Mouse (Mus musculus): ENCODE data around the gene Mettl23. TPM values are rescaled to one million over a fixed set of nuclear protein-coding genes. Genes with fewer than 3 reads are reported as not detected.
A peak's percentile ranks its signal among the peaks of the same experiment; 100 is the strongest.

Mettl23 gene
- polyA plus RNA-seq, 2 experiments: 17.5 to 37.1 TPM

- no peak overlapping the region for H3K9ac ChIP-seq (replicated peaks)
- TF ChIP-seq CTCF (IDR thresholded peaks at IDR 0.05; ENCODE audit: low read depth): no peak
- TF ChIP-seq EP300 (IDR thresholded peaks at IDR 0.05; ENCODE audit: low read depth): no peak
- H3K27ac ChIP-seq: no peak overlapping the region
- H3K4me1 ChIP-seq (replicated peaks; ENCODE audit: control insufficient read depth in 2 of 2, insufficient read depth in 2 of 2, low read length in 1 of 2): peaks cover 7% of the 10 kb centered on the region in 2 experiments; a peak in 3 of 4 replicates
- no peaks in the 10 kb centered on the region for H3K27me3 ChIP-seq (ENCODE audit: control insufficient read depth, insufficient read depth, low read length)
- peak overlapping the region; percentile 93 for H3K4me2 ChIP-seq (ENCODE audit: low read depth)
- H3K9me3 ChIP-seq (ENCODE audit: control insufficient read depth, low read length): no peaks in the 10 kb centered on the region
- ATAC-seq (ENCODE audit: insufficient read depth) (no peak), DNase-seq (ENCODE audit: low read depth in 3 of 3, low spot score in 3 of 3) (no peak)
- H3K36me3 ChIP-seq (replicated peaks; ENCODE audit: control insufficient read depth, insufficient read depth, low read depth): peaks cover 53% of the 10 kb centered on the region
- H3K4me3 ChIP-seq (ENCODE audit: insufficient read depth in 1 of 2, low read depth in 2 of 2, low read length in 2 of 2): peak overlapping the region in 1 of 2 experiments; percentile 18; a peak in 2 of 4 replicates
Observed at GRCm38 (mm10) chr11:116849587-116849986, 6.5 kb downstream of the Mettl23 start.

GRCm38 (mm10) chr11:116850085-116850484 lies 7.0 kb downstream of the Mettl23 start:
- 21% methylated on average over 4 of the region's 4 CpGs for WGBS (ENCODE audit: insufficient replicate concordance)
- Histone ChIP-seq H3K36me3 (replicated peaks; ENCODE audit: control insufficient read depth, insufficient read depth, low read depth) (peaks cover 53% of the 10 kb centered on the region), H3K9me3 (ENCODE audit: control insufficient read depth, low read length) (no peaks in the 10 kb centered on the region), H3K4me3 (ENCODE audit: insufficient read depth in 1 of 2, low read depth in 2 of 2, low read length in 2 of 2) (peak overlapping the region; percentile 57 to 70), H3K27me3 (ENCODE audit: control insufficient read depth, insufficient read depth, low read length) (no peaks in the 10 kb centered on the region), H3K4me1 (replicated peaks; ENCODE audit: control insufficient read depth in 2 of 2, insufficient read depth in 2 of 2, low read length in 1 of 2) (peaks cover 8 to 9% of the 10 kb centered on the region in 2 experiments; a peak in 3 of 4 replicates), H3K4me2 (ENCODE audit: low read depth) (peak overlapping the region; percentile 93), H3K9ac (replicated peaks) (peak overlapping the region; percentile 42; the same call in 1 of the 2 replicates), H3K27ac (peak overlapping the region; percentile 40; the same call in 1 of the 2 replicates)
- no peak for ATAC-seq (ENCODE audit: insufficient read depth)
- DNase-seq (ENCODE audit: low read depth in 3 of 3, low spot score in 3 of 3): no peak
- TF ChIP-seq CTCF (IDR thresholded peaks at IDR 0.05; ENCODE audit: low read depth): no peak
- no peak for TF ChIP-seq EP300 (IDR thresholded peaks at IDR 0.05; ENCODE audit: low read depth)

- Histone ChIP-seq H3K4me2 (ENCODE audit: low read depth) (peak overlapping the region; percentile 93), H3K27me3 (ENCODE audit: control insufficient read depth, insufficient read depth, low read length) (no peaks in the 10 kb centered on the region), H3K4me3 (ENCODE audit: insufficient read depth in 1 of 2, low read depth in 2 of 2, low read length in 2 of 2) (peak overlapping the region; percentile 70 to 72), H3K4me1 (replicated peaks; ENCODE audit: control insufficient read depth in 2 of 2, insufficient read depth in 2 of 2, low read length in 1 of 2) (peaks cover 8 to 9% of the 10 kb centered on the region in 2 experiments; a peak in 3 of 4 replicates), H3K9me3 (ENCODE audit: control insufficient read depth, low read length) (no peaks in the 10 kb centered on the region), H3K27ac (peak overlapping the region; percentile 82), H3K9ac (replicated peaks) (peak overlapping the region; percentile 96), H3K36me3 (replicated peaks; ENCODE audit: control insufficient read depth, insufficient read depth, low read depth) (peaks cover 51% of the 10 kb centered on the region)
- no peak for TF ChIP-seq CTCF (IDR thresholded peaks at IDR 0.05; ENCODE audit: low read depth)
- no peak for TF ChIP-seq EP300 (IDR thresholded peaks at IDR 0.05; ENCODE audit: low read depth)
- DNase-seq (ENCODE audit: low read depth in 3 of 3, low spot score in 3 of 3): no peak
- no peak for ATAC-seq (ENCODE audit: insufficient read depth)
- 22% methylated on average over 6 of the region's 6 CpGs for WGBS (ENCODE audit: insufficient replicate concordance)
Observed at GRCm38 (mm10) chr11:116850833-116851477, 7.9 kb downstream of the Mettl23 start.

GRCm38 (mm10) chr11:116851576-116852290 lies 8.7 kb downstream of the Mettl23 start:
- under 1% methylated on average over 29 of the region's 29 CpGs for WGBS (ENCODE audit: insufficient replicate concordance)
- TF ChIP-seq EP300 (IDR thresholded peaks at IDR 0.05; ENCODE audit: low read depth): no peak
- TF ChIP-seq CTCF (IDR thresholded peaks at IDR 0.05; ENCODE audit: low read depth): no peak
- Histone ChIP-seq H3K4me1 (replicated peaks; ENCODE audit: control insufficient read depth in 2 of 2, insufficient read depth in 2 of 2, low read length in 1 of 2) (peaks cover 8 to 9% of the 10 kb centered on the region in 2 experiments; a peak in 3 of 4 replicates), H3K9me3 (ENCODE audit: control insufficient read depth, low read length) (no peaks in the 10 kb centered on the region), H3K4me3 (ENCODE audit: insufficient read depth in 1 of 2, low read depth in 2 of 2, low read length in 2 of 2) (peak overlapping the region; percentile 70 to 72), H3K9ac (replicated peaks) (peak overlapping the region; percentile 96), H3K36me3 (replicated peaks; ENCODE audit: control insufficient read depth, insufficient read depth, low read depth) (peaks cover 48% of the 10 kb centered on the region), H3K4me2 (ENCODE audit: low read depth) (peak overlapping the region; percentile 93), H3K27ac (peak overlapping the region; percentile 82), H3K27me3 (ENCODE audit: control insufficient read depth, insufficient read depth, low read length) (no peaks in the 10 kb centered on the region)
- ATAC-seq (ENCODE audit: insufficient read depth) (no peak), DNase-seq (ENCODE audit: low read depth in 3 of 3, low spot score in 3 of 3) (no peak)

DNA sequence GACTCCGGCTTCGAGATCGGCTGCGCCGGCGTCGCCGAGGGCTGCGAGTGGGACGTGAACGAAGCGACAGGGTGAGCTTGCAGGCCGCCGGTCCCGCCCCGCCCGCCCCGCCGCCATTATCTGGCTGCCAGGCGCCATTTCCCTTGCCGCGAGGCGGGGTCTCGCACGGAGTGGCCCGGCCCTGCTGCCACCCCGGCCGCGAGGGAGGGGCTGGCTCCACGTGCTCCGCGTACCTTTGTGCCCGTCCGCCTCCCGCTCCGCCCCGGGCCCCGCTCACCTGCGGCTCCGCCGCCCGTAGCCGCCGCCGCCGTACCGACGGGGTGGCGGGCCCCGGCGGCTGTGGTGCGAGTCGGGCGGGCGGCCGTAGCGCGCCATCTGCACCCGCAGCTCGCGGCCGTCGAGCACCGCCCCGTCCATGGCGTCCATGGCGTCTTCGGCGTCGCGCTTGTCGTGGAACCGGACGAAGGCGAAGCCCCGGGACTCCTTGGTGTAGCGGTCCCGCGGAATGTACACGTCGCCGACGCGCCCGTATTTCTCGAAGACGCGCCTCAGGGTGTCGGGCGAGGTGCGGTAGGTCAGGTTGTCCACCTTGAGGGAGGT lies 9.3 kb downstream of the Mettl23 start, which contains the start of gene Mfsd11:
Gene Mfsd11, plus strand, starts transcription at position 150 of the 600 bp plus-strand sequence.
- H3K9ac ChIP-seq (replicated peaks): peak within 1 kb of the TSS; percentile 96
- H3K4me1 ChIP-seq (replicated peaks; ENCODE audit: control insufficient read depth in 2 of 2, insufficient read depth in 2 of 2, low read length in 1 of 2): peaks cover 8 to 9% of the 10 kb centered on the region in 2 experiments; a peak in 3 of 4 replicates
- peak within 1 kb of the TSS; percentile 95 for H3K4me2 ChIP-seq (ENCODE audit: low read depth)
- ATAC-seq (ENCODE audit: insufficient read depth) (peak; percentile 53), DNase-seq (ENCODE audit: low read depth in 3 of 3, low spot score in 3 of 3) (peak; percentile 62 to 63 (median 62))
- no peaks in the 10 kb centered on the region for H3K9me3 ChIP-seq (ENCODE audit: control insufficient read depth, low read length)
- no peak for TF ChIP-seq EP300 (IDR thresholded peaks at IDR 0.05; ENCODE audit: low read depth)
- no peak for TF ChIP-seq CTCF (IDR thresholded peaks at IDR 0.05; ENCODE audit: low read depth)
- H3K27ac ChIP-seq: peak within 1 kb of the TSS; percentile 82
- WGBS (ENCODE audit: insufficient replicate concordance): 1% methylated on average over 85 of the region's 91 CpGs
- H3K27me3 ChIP-seq (ENCODE audit: control insufficient read depth, insufficient read depth, low read length): no peaks in the 10 kb centered on the region
- H3K36me3 ChIP-seq (replicated peaks; ENCODE audit: control insufficient read depth, insufficient read depth, low read depth): peaks cover 45% of the 10 kb centered on the region
- H3K4me3 ChIP-seq (ENCODE audit: insufficient read depth in 1 of 2, low read depth in 2 of 2, low read length in 2 of 2): peak within 1 kb of the TSS; percentile 70 to 88

Measured in liver, embryonic 14.5 days (tissue).